Mouse (Mus musculus) CD4-positive helper T cell, adult 2 months (primary cell): Measurements from ENCODE around the gene Mrgpra6.
A peak's percentile ranks its signal among the peaks of the same experiment; 100 is the strongest.

Source experiments
- DNase-seq: peaks from one replicate; pipeline ENCODE4 v3.0.0-alpha.2; 2012; ENCODE audit warnings: low read depth, missing footprints, low spot score

The Mrgpra6 gene

GRCm38 (mm10) chr7:47204830-47205229 is at the start of gene Mrgpra6:
Mrgpra6 (minus strand) TSS chr7:47204920.
- DNase-seq, result no peak

- DNase-seq, result no peak
Measured at GRCm38 (mm10) chr7:47252770-47253169, 48.0 kb upstream of the Mrgpra6 start, which contains the start of gene Mrgpra9. Mrgpra9 (minus strand) TSS chr7:47252848.

GRCm38 (mm10) chr7:47244658-47245057 is 39.9 kb upstream of the Mrgpra6 start:
- no peak for DNase-seq

- DNase-seq, result no peak
Measured at GRCm38 (mm10) chr7:47195271-47195670, 9.4 kb downstream of the Mrgpra6 start.

GRCm38 (mm10) chr7:47170814-47171213 is 33.9 kb downstream of the Mrgpra6 start:
- no peak for DNase-seq

GRCm38 (mm10) chr7:47165028-47165427 is 39.7 kb downstream of the Mrgpra6 start:
- DNase-seq, result no peak

GRCm38 (mm10) chr7:47163203-47163602 is 41.5 kb downstream of the Mrgpra6 start:
- no peak for DNase-seq

- no peak for DNase-seq
Measured at GRCm38 (mm10) chr7:47158451-47158850, 46.3 kb downstream of the Mrgpra6 start.

GRCm38 (mm10) chr7:47157743-47158142 is 47.0 kb downstream of the Mrgpra6 start:
- DNase-seq, result no peak

GRCm38 (mm10) chr7:47155849-47156248 is 48.9 kb downstream of the Mrgpra6 start:
- DNase-seq, result no peak

- DNase-seq, result no peak
Measured at GRCm38 (mm10) chr7:47155396-47155795, 49.3 kb downstream of the Mrgpra6 start.

- DNase-seq, result peak; percentile 53
Measured at GRCm38 (mm10) chr7:47150420-47151061, 54.2 kb downstream of the Mrgpra6 start.

- DNase-seq, result no peak
Measured at GRCm38 (mm10) chr7:47148298-47148697, 56.4 kb downstream of the Mrgpra6 start.

GRCm38 (mm10) chr7:47146034-47146812 is 58.5 kb downstream of the Mrgpra6 start:
- peak; percentile 50 for DNase-seq

GRCm38 (mm10) chr7:47144299-47144698 is 60.4 kb downstream of the Mrgpra6 start:
- DNase-seq, result no peak

- no peak for DNase-seq
Measured at GRCm38 (mm10) chr7:47139823-47140325, 64.8 kb downstream of the Mrgpra6 start.
